ENCODE assay signal across 8 mouse cellular contexts in genomic region chr17:20944985-20945891, GRCm38 (mm10). TPM values are rescaled to one million over a fixed set of nuclear protein-coding genes. Genes with fewer than 3 reads are reported as not detected.
A peak's percentile ranks its signal among the peaks of the same experiment; 100 is the strongest.
DNase-seq lines count a peak whose midpoint lies in the region; ATAC-seq lines count a peak whose summit lies in the region.

TSS of gene Ppp2r1a (plus strand) at chr17:20945311.

- peak within 1 kb of the TSS; percentile 61 for H3K4me3 ChIP-seq in forebrain, embryonic 14.5 days (ENCODE audit: low read depth, low read length)
- peak within 1 kb of the TSS; percentile 89 for H3K4me3 ChIP-seq in neural tube, embryonic 15.5 days (replicated peaks)

- ATAC-seq in forebrain, embryonic 14.5 days: peak; percentile 98
- peak; percentile 97 for ATAC-seq in neural tube, embryonic 15.5 days (ENCODE audit: low FRiP score)

- peak; percentile 100 for DNase-seq in ES-CJ7 (ENCODE audit: low read depth, low spot score)
- peak; percentile 98 for DNase-seq in cerebellum, adult 11 months
- peak; percentile 100 for DNase-seq in forebrain, embryonic 14.5 days (ENCODE audit: low spot score)
- peak; percentile 98 for DNase-seq in heart, postnatal 14 days
- peak; percentile 99 for DNase-seq in layer of hippocampus, adult 11-12 months (ENCODE audit: low spot score)
- peak; percentile 99 for DNase-seq in lung, adult 18-20 months
- DNase-seq in testis, postnatal 14 days (ENCODE audit: low spot score): peak; percentile 99

- under 1% methylated on average over 69 of the region's 69 CpGs for WGBS in forebrain, embryonic 14.5 days
- under 1% methylated on average over 69 of the region's 69 CpGs for WGBS in neural tube, embryonic 15.5 days

- intact Hi-C loops in heart, postnatal 14 days (cut with DNase I): loop anchor here (2.0 to 10.0 kb wide), 2 partner anchors 64 to 590 kb away; partner anchors contain the start of genes Zfp160 and Zfp52

- H3K9ac ChIP-seq in forebrain, embryonic 14.5 days (ENCODE audit: low read length): peak within 1 kb of the TSS; percentile 87
- H3K9ac ChIP-seq in neural tube, embryonic 15.5 days (replicated peaks): peak within 1 kb of the TSS; percentile 91

- no peaks in the 10 kb centered on the region for H3K9me3 ChIP-seq in forebrain, embryonic 14.5 days (replicated peaks; ENCODE audit: control insufficient read depth, low read length)
- no peaks in the 10 kb centered on the region for H3K9me3 ChIP-seq in neural tube, embryonic 15.5 days (replicated peaks)

- peaks cover 23% of the 10 kb centered on the region for H3K4me1 ChIP-seq in forebrain, embryonic 14.5 days (ENCODE audit: control insufficient read depth, insufficient read depth, low read length)
- peaks cover 44% of the 10 kb centered on the region for H3K4me1 ChIP-seq in neural tube, embryonic 15.5 days

- H3K27ac ChIP-seq in forebrain, embryonic 14.5 days (ENCODE audit: low read depth, low read length): peak within 1 kb of the TSS; percentile 97
- peak within 1 kb of the TSS; percentile 99 for H3K27ac ChIP-seq in neural tube, embryonic 15.5 days (replicated peaks)

- no peaks in the 10 kb centered on the region for H3K36me3 ChIP-seq in forebrain, embryonic 14.5 days (ENCODE audit: control insufficient read depth, insufficient read depth, low read length)
- H3K36me3 ChIP-seq in neural tube, embryonic 15.5 days: no peaks in the 10 kb centered on the region

- H3K4me2 ChIP-seq in forebrain, embryonic 14.5 days (ENCODE audit: low read length): peak within 1 kb of the TSS; percentile 67
- H3K4me2 ChIP-seq in neural tube, embryonic 15.5 days: peak within 1 kb of the TSS; percentile 74

- no peaks in the 10 kb centered on the region for H3K27me3 ChIP-seq in forebrain, embryonic 14.5 days (replicated peaks; ENCODE audit: control insufficient read depth, insufficient read depth, low read length)
- no peaks in the 10 kb centered on the region for H3K27me3 ChIP-seq in neural tube, embryonic 15.5 days (replicated peaks)

RNA-seq across cellular contexts. Expression of gene Ppp2r1a, which starts in this region (rescaled TPM):
- polyA plus RNA-seq in forebrain, embryonic 14.5 days (2014; fragmentation: Nextera tagmentation; extraction: Ambion mirVana): 695 and 703 TPM in 2 replicates
- total RNA-seq in heart, postnatal 14 days (2021): 100 to 1,000 TPM; 213 to 215 TPM
- 748 and 813 TPM in 2 replicates for polyA plus RNA-seq in neural tube, embryonic 15.5 days (2015; fragmentation: Nextera tagmentation; extraction: Ambion mirVana)

Comparison
In these comparisons a context has a peak if more than half of its experiments do, and no peak if none do; other contexts are left out.
1. Peak in every context shown above with its lines: DNase-seq, ATAC-seq, H3K4me3 ChIP-seq and H3K27ac ChIP-seq.